Mouse (Mus musculus) kidney, embryonic 14.5 days (tissue): ENCODE results near the gene Wdr45. TPM values are rescaled to one million over a fixed set of nuclear protein-coding genes. Genes with fewer than 3 reads are reported as not detected.
A peak's percentile ranks its signal among the peaks of the same experiment; 100 is the strongest.
"Not testable (repeated sequence)": the region's sequence is repeated elsewhere in the genome, so short reads cannot be mapped to it uniquely, and the experiment has no call there.

ENCODE experiments used
- ATAC-seq: fragments of 200-750 bp; cut with Nextera tagmentation; 2 replicates; pipeline ENCODE4 v1.8.0; 2017; ENCODE audit warnings: moderate number of reproducible peaks, mild to moderate bottlenecking, moderate TSS enrichment, moderate library complexity; ENCODE audit not compliant: low FRiP score, low TSS enrichment
- H3K27ac ChIP-seq: fragments of 300-500 bp; sonication (generic); 2 replicates; pipeline ENCODE4 v1.5.1; 2014; ENCODE audit warnings: low read depth, mild to moderate bottlenecking, low read length, moderate library complexity, mixed read lengths
- H3K27me3 ChIP-seq: fragments of 300-500 bp; sonication (generic); 2 replicates; pipeline ENCODE4 v1.6.1; 2014; ENCODE audit warnings: mild to moderate bottlenecking, low read length; ENCODE audit not compliant: control insufficient read depth, insufficient read depth
- H3K36me3 ChIP-seq: fragments of 300-500 bp; sonication (generic); 2 replicates; pipeline ENCODE4 v1.6.1; 2014; ENCODE audit warnings: low read length, mixed read lengths; ENCODE audit not compliant: control insufficient read depth, insufficient read depth
- H3K4me1 ChIP-seq: fragments of 300-500 bp; sonication (generic); 2 replicates; pipeline ENCODE4 v1.6.1; 2014; ENCODE audit warnings: low read length, mixed read lengths; ENCODE audit not compliant: control insufficient read depth, insufficient read depth
- H3K4me2 ChIP-seq: fragments of 300-500 bp; sonication (generic); replicated peaks from 2 replicates; pipeline ENCODE4 v1.6.1; 2014; ENCODE audit warnings: low read depth, mild to moderate bottlenecking, low read length
- H3K4me3 ChIP-seq: fragments of 300-500 bp; sonication (generic); 2 replicates; pipeline ENCODE4 v1.5.1; 2014; ENCODE audit warnings: mild to moderate bottlenecking, low read length
- H3K9ac ChIP-seq: fragments of 300-500 bp; sonication (generic); 2 replicates; pipeline ENCODE4 v1.6.1; 2014; ENCODE audit warnings: low read depth, mild to moderate bottlenecking, low read length, moderate library complexity
- H3K9me3 ChIP-seq: fragments of 300-500 bp; sonication (generic); 2 replicates; pipeline ENCODE4 v1.6.1; 2016; ENCODE audit warnings: low read length; ENCODE audit not compliant: control insufficient read depth
- WGBS: fragments of 180-500 bp; shearing (Covaris S2); extraction: QIAGEN DNeasy Blood & Tissue Kit; methylation state at CpG from one replicate; pipeline ENCODE4 v1.1.7; 2014; 5-methylcytosine and 5-hydroxymethylcytosine counted together
- polyA plus RNA-seq: library from polyadenylated mRNA; unstranded; fragments of >200 nt; fragmentation: Nextera tagmentation; extraction: Ambion mirVana; gene quantifications from 2 replicates; pipeline ENCODE4 v1.2.1, GENCODE M21; 2014

The Wdr45 gene
- 26.0 and 34.0 TPM in 2 replicates for polyA plus RNA-seq

- 21% methylated on average over 27 of the region's 60 CpGs for WGBS
- H3K4me3 ChIP-seq: peak within 1 kb of the TSS; percentile 33; the same call in 1 of the 2 replicates
- not testable (repeated sequence) for H3K36me3 ChIP-seq, H3K9me3 ChIP-seq, H3K27ac ChIP-seq, H3K27me3 ChIP-seq, H3K4me1 ChIP-seq
- ATAC-seq: peak; percentile 97
- H3K9ac ChIP-seq: peak within 1 kb of the TSS; percentile 48; the same call in 1 of the 2 replicates
- peak within 1 kb of the TSS; percentile 36 for H3K4me2 ChIP-seq
Observed at GRCm38 (mm10) chrX:7714135-7714899, at the start of gene Wdr45. Gene Wdr45 (plus strand): TSS chrX:7714333.

GRCm38 (mm10) chrX:7664791-7665190 is 49.3 kb upstream of the Wdr45 start:
- Histone ChIP-seq H3K9me3 (no peaks in the 10 kb centered on the region), H3K27me3 (no peaks in the 10 kb centered on the region), H3K4me2 (no peak overlapping the region), H3K4me1 (no peaks in the 10 kb centered on the region), H3K27ac (no peak overlapping the region), H3K36me3 (peaks cover 13% of the 10 kb centered on the region; the same call in 1 of the 2 replicates), H3K4me3 (no peak overlapping the region), H3K9ac (no peak overlapping the region)
- no peak for ATAC-seq
- WGBS: 88% methylated on average over 11 of the region's 11 CpGs

GRCm38 (mm10) chrX:7665739-7666502 is 48.2 kb upstream of the Wdr45 start:
- Histone ChIP-seq H3K9me3 (no peaks in the 10 kb centered on the region), H3K4me2 (no peak overlapping the region), H3K27me3 (no peaks in the 10 kb centered on the region), H3K4me1 (no peaks in the 10 kb centered on the region), H3K4me3 (no peak overlapping the region), H3K9ac (no peak overlapping the region), H3K36me3 (peaks cover 13% of the 10 kb centered on the region; the same call in 1 of the 2 replicates), H3K27ac (no peak overlapping the region)
- WGBS: 74% methylated on average over 21 of the region's 21 CpGs
- ATAC-seq: no peak

- peak overlapping the region; percentile 56 for H3K9ac ChIP-seq
- peak overlapping the region; percentile 42 for H3K4me2 ChIP-seq
- H3K9me3 ChIP-seq: no peaks in the 10 kb centered on the region
- H3K36me3 ChIP-seq: peaks cover 9% of the 10 kb centered on the region; the same call in 1 of the 2 replicates
- H3K27me3 ChIP-seq: no peaks in the 10 kb centered on the region
- 0 out of 2 replicates have a peak, but pooled peaks cover 3% of the 10 kb centered on the region for H3K4me1 ChIP-seq
- 33% methylated on average over 19 of the region's 19 CpGs for WGBS
- ATAC-seq: peak; percentile 68
- peak overlapping the region; percentile 73 for H3K27ac ChIP-seq
- peak overlapping the region; percentile 56 for H3K4me3 ChIP-seq
Observed at GRCm38 (mm10) chrX:7670390-7670881, 43.7 kb upstream of the Wdr45 start.

- Histone ChIP-seq H3K27ac (peak within 1 kb of the TSS; percentile 73), H3K36me3 (peaks cover 9% of the 10 kb centered on the region; the same call in 1 of the 2 replicates)
Observed at GRCm38 (mm10) chrX:7670921-7671623, 43.1 kb upstream of the Wdr45 start, which contains the start of gene Plp2. Gene Plp2 (minus strand): TSS chrX:7671390.

GRCm38 (mm10) chrX:7672739-7673138 is 41.4 kb upstream of the Wdr45 start:
- Histone ChIP-seq H3K36me3 (peaks cover 3% of the 10 kb centered on the region; the same call in 1 of the 2 replicates), H3K4me2 (no peak overlapping the region), H3K4me1 (0 out of 2 replicates have a peak, but pooled peaks cover 3% of the 10 kb centered on the region), H3K4me3 (no peak overlapping the region), H3K27ac (no peak overlapping the region), H3K9ac (no peak overlapping the region), H3K9me3 (no peaks in the 10 kb centered on the region), H3K27me3 (no peaks in the 10 kb centered on the region)
- no peak for ATAC-seq
- 33% methylated on average over 6 of the region's 6 CpGs for WGBS

More at GRCm38 (mm10) chrX:7670921-7671623, 43.1 kb upstream of the Wdr45 start, which contains the start of gene Plp2:
- Histone ChIP-seq H3K4me1 (0 out of 2 replicates have a peak, but pooled peaks cover 3% of the 10 kb centered on the region), H3K9me3 (no peaks in the 10 kb centered on the region), H3K4me3 (peak within 1 kb of the TSS; percentile 56), H3K4me2 (peak within 1 kb of the TSS; percentile 42), H3K27me3 (no peaks in the 10 kb centered on the region), H3K9ac (peak within 1 kb of the TSS; percentile 56)
- peak; percentile 59 for ATAC-seq
- WGBS: 28% methylated on average over 36 of the region's 36 CpGs

GRCm38 (mm10) chrX:7673578-7674281 is 40.4 kb upstream of the Wdr45 start:
- 30% methylated on average over 12 of the region's 12 CpGs for WGBS
- ATAC-seq: peak; percentile 47
- Histone ChIP-seq H3K27me3 (no peaks in the 10 kb centered on the region), H3K36me3 (peaks cover 3% of the 10 kb centered on the region; the same call in 1 of the 2 replicates), H3K9me3 (no peaks in the 10 kb centered on the region), H3K4me3 (peak overlapping the region; percentile 24; the same call in 1 of the 2 replicates), H3K9ac (no peak overlapping the region), H3K4me1 (0 out of 2 replicates have a peak, but pooled peaks cover 3% of the 10 kb centered on the region), H3K27ac (peak overlapping the region; percentile 74), H3K4me2 (peak overlapping the region; percentile 41)
